ENCODE assay signal across 18 mouse cellular contexts in genomic region chr15:99314891-99315290, GRCm38 (mm10). TPM values are rescaled to one million over a fixed set of nuclear protein-coding genes. Genes with fewer than 3 reads are reported as not detected.
DNase-seq lines count a peak whose midpoint lies in the region; ATAC-seq and TF ChIP-seq lines count a peak whose summit lies in the region.
"Had no signal": no experiment of that assay in that cellular context is flagged by ENCODE, and none has a peak within 500 bp of the region (broad histone marks: within the 10 kb centered on the region; RNA-seq: fewer than 3 reads in every experiment).

No protein-coding gene starts in this region.

- WGBS in limb, embryonic 11.5 days, result 94% methylated on average over 16 of the region's 16 CpGs

- no peaks in the 10 kb centered on the region for H3K9me3 ChIP-seq in ES-E14 (ENCODE audit: control insufficient read depth, insufficient read depth, low read depth, low read length)
- H3K9me3 ChIP-seq in limb, embryonic 11.5 days (ENCODE audit: control insufficient read depth, low read length), result no peaks in the 10 kb centered on the region
- H3K9me3 ChIP-seq: forebrain, embryonic 12.5 days; heart, embryonic 13.5 days; lung, embryonic 15.5 days; neural tube, embryonic 13.5 days had no signal

- H3K36me3 ChIP-seq in ES-E14 (ENCODE audit: control insufficient read depth, insufficient read depth, low read length, poor library complexity, severe bottlenecking), result peaks cover 44% of the 10 kb centered on the region
- peaks cover 21% of the 10 kb centered on the region for H3K36me3 ChIP-seq in limb, embryonic 11.5 days (ENCODE audit: control insufficient read depth, insufficient read depth, low read length)

- intact Hi-C loops in heart, postnatal 25 days (cut with DNase I), result loop anchor here (5.0 kb wide), 1 partner anchor 157 kb away; the partner anchor contains the start of gene Bcdin3d

- peak overlapping the region; percentile 36 to 41; a peak in 2 of 4 replicates for H3K4me3 ChIP-seq in ES-E14 (ENCODE audit: insufficient read depth in 1 of 2, low read depth in 1 of 2, low read length in 2 of 2, poor library complexity in 1 of 2, severe bottlenecking in 1 of 2)
- H3K4me3 ChIP-seq in limb, embryonic 11.5 days (ENCODE audit: low read depth, low read length), result no peak overlapping the region
- H3K4me3 ChIP-seq: forebrain, embryonic 12.5 days; heart, embryonic 13.5 days; lung, embryonic 15.5 days; neural tube, embryonic 13.5 days had no signal

- in situ Hi-C loops in ES-E14 (cut with MboI; ENCODE audit: low sequenced_read_pairs in 2 of 2, unreplicated experiment in 2 of 2), result no loop called here

- ATAC-seq in limb, embryonic 11.5 days (ENCODE audit: insufficient number of reproducible peaks, low FRiP score, low TSS enrichment, low read depth), result no peak
- ATAC-seq in megakaryocyte progenitor cell, adult 5-6 weeks (replicated peaks; ENCODE audit: poor library complexity), result no peak
- ATAC-seq: midbrain, embryonic 16.5 days had no signal

- peak overlapping the region; percentile 3; the same call in 1 of the 2 replicates for H3K9ac ChIP-seq in ES-E14 (ENCODE audit: insufficient read depth, low read depth, low read length, poor library complexity, severe bottlenecking)
- H3K9ac ChIP-seq in limb, embryonic 11.5 days (ENCODE audit: low read length), result no peak overlapping the region
- H3K9ac ChIP-seq: forebrain, embryonic 12.5 days; heart, embryonic 13.5 days; lung, embryonic 15.5 days; neural tube, embryonic 13.5 days had no signal

- peaks cover 0 to 2% of the 10 kb centered on the region in 2 experiments; a peak in 2 of 4 replicates for H3K4me1 ChIP-seq in ES-E14 (ENCODE audit: control insufficient read depth in 2 of 2, insufficient read depth in 2 of 2, low read length in 2 of 2, poor library complexity in 1 of 2)
- H3K4me1 ChIP-seq in limb, embryonic 11.5 days (ENCODE audit: control insufficient read depth, insufficient read depth, low read length), result no peaks in the 10 kb centered on the region
- H3K4me1 ChIP-seq: forebrain, embryonic 12.5 days; neural tube, embryonic 13.5 days had no signal

- peak; percentile 93 for DNase-seq in heart, adult 11 months
- DNase-seq in heart, postnatal 25 days (ENCODE audit: low spot score), result no peak
- peak; percentile 56 for DNase-seq in kidney, postnatal 10 days
- DNase-seq in kidney, adult 8-10 months, result no peak
- no peak for DNase-seq in ES-E14 (ENCODE audit: low read depth, low spot score)
- no peak for DNase-seq in limb, embryonic 11.5 days (ENCODE audit: low spot score)
- DNase-seq in yolk sac, embryonic 10.5 days (ENCODE audit: low spot score), result no peak
- DNase-seq: cerebellum, adult 8-10 months; retina, postnatal 1 day; thymus, adult 2 months had no signal

- no peak overlapping the region for H3K27ac ChIP-seq in ES-E14 (ENCODE audit: insufficient read depth, low read depth, low read length, poor library complexity, severe bottlenecking)
- H3K27ac ChIP-seq in limb, embryonic 11.5 days (replicated peaks; ENCODE audit: low read depth, low read length), result 0 out of 2 replicates have a peak overlapping the region, but pooled peaks have one; percentile 36
- H3K27ac ChIP-seq: forebrain, embryonic 12.5 days; heart, embryonic 13.5 days; lung, embryonic 15.5 days; neural tube, embryonic 13.5 days had no signal

- no peak overlapping the region for H3K4me2 ChIP-seq in limb, embryonic 11.5 days (ENCODE audit: low read depth, severe bottlenecking)
- H3K4me2 ChIP-seq: forebrain, embryonic 12.5 days; heart, embryonic 13.5 days; lung, embryonic 15.5 days; neural tube, embryonic 13.5 days had no signal

- no peaks in the 10 kb centered on the region for H3K27me3 ChIP-seq in limb, embryonic 11.5 days (ENCODE audit: control insufficient read depth, insufficient read depth, low read length)
- H3K27me3 ChIP-seq: forebrain, embryonic 12.5 days; heart, embryonic 13.5 days; lung, embryonic 15.5 days; neural tube, embryonic 13.5 days had no signal

TF ChIP-seq in ES-E14, 5 proteins besides CTCF, POLR2A, EP300 and RAD21:
- no peak for TF ChIP-seq CHD2 (IDR thresholded peaks at IDR 0.05; ENCODE audit: low read depth, low read length)
- no peak for TF ChIP-seq ZC3H11A (IDR thresholded peaks at IDR 0.05; ENCODE audit: borderline replicate concordance, low read depth, low read length)
- no peak for TF ChIP-seq MAFK (IDR thresholded peaks at IDR 0.05; ENCODE audit: insufficient read depth, low read depth, low read length)
- no peak for TF ChIP-seq HCFC1 (IDR thresholded peaks at IDR 0.05; ENCODE audit: borderline replicate concordance, insufficient read depth, low read length)
- TF ChIP-seq ZNF384 (IDR thresholded peaks at IDR 0.05; ENCODE audit: low read depth, low read length), result no peak

RNA-seq across cellular contexts. Expression of gene Fam186b, which starts 19.2 kb away (rescaled TPM):
- total RNA-seq in heart, postnatal 25 days (2021), result not detected
- 0.37 and 0.40 TPM in 2 replicates for total RNA-seq in ES-E14 (2012; rRNA removed)
- not detected in 2 replicates for polyA plus RNA-seq in limb, embryonic 11.5 days (2014; fragmentation: Nextera tagmentation; extraction: Ambion mirVana)
- not detected in 2 replicates for total RNA-seq in megakaryocyte progenitor cell, adult 5-6 weeks (2015)
- not detected in 2 replicates for total RNA-seq in megakaryocyte progenitor cell, adult 5-6 weeks (2017)
- total RNA-seq: gastrocnemius, adult 18-20 months; MEL had no signal

RNA-seq across cellular contexts. Expression of gene Prpf40b, which starts 20.0 kb away (rescaled TPM):
- 10 to 100 TPM; 20.2 to 20.7 TPM for total RNA-seq in heart, postnatal 25 days (2021)
- 42.4 and 86.2 TPM in 2 replicates for total RNA-seq in ES-E14 (2012; rRNA removed)
- polyA plus RNA-seq in limb, embryonic 11.5 days (2014; fragmentation: Nextera tagmentation; extraction: Ambion mirVana), result 51.9 and 57.3 TPM in 2 replicates
- total RNA-seq in megakaryocyte progenitor cell, adult 5-6 weeks (2015), result 7.8 and 11.0 TPM in 2 replicates
- 8.1 and 10.3 TPM in 2 replicates for total RNA-seq in megakaryocyte progenitor cell, adult 5-6 weeks (2017)

RNA-seq across cellular contexts. Expression of gene Fmnl3, which starts 55.4 kb away (rescaled TPM):
- 10 to 100 TPM; 20.1 to 21.1 TPM for total RNA-seq in heart, postnatal 25 days (2021)
- 13.4 and 16.8 TPM in 2 replicates for total RNA-seq in ES-E14 (2012; rRNA removed)
- 26.8 and 31.7 TPM in 2 replicates for polyA plus RNA-seq in limb, embryonic 11.5 days (2014; fragmentation: Nextera tagmentation; extraction: Ambion mirVana)
- 11.4 and 11.5 TPM in 2 replicates for total RNA-seq in megakaryocyte progenitor cell, adult 5-6 weeks (2015)
- total RNA-seq in megakaryocyte progenitor cell, adult 5-6 weeks (2017), result 17.2 and 21.2 TPM in 2 replicates

Comparison
In these comparisons a context has a peak if more than half of its experiments do, and no peak if none do; other contexts are left out.
1. DNase-seq: peak in heart, adult 11 months (single experiment) and kidney, postnatal 10 days (single experiment); none in heart, postnatal 25 days (single experiment), kidney, adult 8-10 months (0 of 2), ES-E14 (single experiment), limb, embryonic 11.5 days (single experiment) and yolk sac, embryonic 10.5 days (single experiment).